Mouse (Mus musculus): ENCODE results near the gene Stk32c.
A peak's percentile ranks its signal among the peaks of the same experiment; 100 is the strongest.

Stk32c gene

GRCm38 (mm10) chr7:139145891-139146290, 67.2 kb downstream of the Stk32c start:
- no peak for DNase-seq (ENCODE audit: low spot score in 2 of 2)

DNA sequence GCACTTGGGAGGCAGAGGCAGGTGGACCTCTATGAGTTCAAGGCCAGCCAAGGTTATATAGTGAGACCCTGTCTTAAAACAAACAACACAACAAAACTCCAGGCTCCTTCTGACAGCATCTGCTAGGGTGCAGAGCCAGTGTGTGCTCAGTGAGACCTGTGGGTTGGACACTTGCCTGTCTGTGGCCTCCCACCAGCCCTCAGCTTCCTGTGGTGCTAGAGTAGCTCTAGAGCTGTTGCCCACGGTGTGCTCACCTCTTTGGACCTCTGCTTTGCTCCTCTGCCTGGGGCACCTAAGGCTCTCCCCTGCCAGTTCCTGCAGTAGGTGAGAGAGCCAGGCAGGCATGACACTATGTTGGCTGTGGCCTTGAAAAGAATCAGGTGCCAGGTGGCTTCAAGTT, 69.3 kb downstream of the Stk32c start:
- no peak for DNase-seq (ENCODE audit: low spot score in 2 of 2)

GRCm38 (mm10) chr7:139139921-139140461, 73.1 kb downstream of the Stk32c start:
- DNase-seq (ENCODE audit: low spot score in 2 of 2), result no peak

GRCm38 (mm10) chr7:139136906-139137491, 76.1 kb downstream of the Stk32c start:
- no peak for DNase-seq (ENCODE audit: low spot score in 2 of 2)

- no peak for DNase-seq (ENCODE audit: low spot score in 2 of 2)
Observed at GRCm38 (mm10) chr7:139135236-139135635, 77.9 kb downstream of the Stk32c start.

DNA sequence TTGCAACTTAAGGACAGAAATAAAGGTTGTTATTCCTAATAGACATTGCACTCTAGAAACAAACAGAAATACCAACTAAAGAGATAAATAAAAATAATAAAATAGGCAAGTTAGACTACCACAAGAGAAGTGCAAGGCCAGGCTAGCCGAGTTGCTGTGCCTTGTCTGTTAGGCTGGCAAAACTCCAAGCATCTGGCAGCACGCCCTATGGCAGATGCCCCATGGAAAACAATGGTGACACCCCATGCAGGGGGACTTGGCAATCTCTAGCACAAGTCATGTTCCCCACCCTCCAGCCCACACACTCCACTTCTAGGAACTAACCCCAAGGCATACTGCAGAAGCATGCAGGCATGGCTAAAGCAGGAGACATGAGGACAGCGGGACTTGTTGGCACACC, 79.7 kb downstream of the Stk32c start:
- no peak for DNase-seq (ENCODE audit: low spot score in 2 of 2)

- DNase-seq (ENCODE audit: low spot score in 2 of 2), result no peak
Observed at GRCm38 (mm10) chr7:139131538-139131937, 81.6 kb downstream of the Stk32c start.

DNA sequence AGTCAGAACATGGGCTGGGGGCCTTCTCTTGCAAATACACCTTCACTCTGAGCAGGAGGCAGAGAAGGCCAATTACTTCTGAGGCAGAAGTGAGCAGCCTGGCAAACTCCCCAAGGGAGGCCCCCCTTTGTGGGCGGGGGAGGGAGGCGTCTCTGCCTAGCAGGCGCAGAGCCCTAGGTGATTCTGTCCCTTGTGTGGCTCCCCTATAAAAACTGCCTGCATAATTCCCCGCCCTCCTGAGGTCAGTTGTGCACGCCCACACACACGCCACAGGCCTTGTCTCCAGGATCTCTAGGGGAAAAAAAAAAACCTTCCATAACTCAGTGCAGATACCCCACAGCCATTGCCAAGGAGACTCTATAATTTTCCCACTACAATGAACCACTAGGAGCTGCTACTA, 82.7 kb downstream of the Stk32c start:
- no peak for DNase-seq (ENCODE audit: low spot score in 2 of 2)

- no peak for DNase-seq (ENCODE audit: low spot score in 2 of 2)
Observed at GRCm38 (mm10) chr7:139128994-139129393, 84.1 kb downstream of the Stk32c start.

DNA sequence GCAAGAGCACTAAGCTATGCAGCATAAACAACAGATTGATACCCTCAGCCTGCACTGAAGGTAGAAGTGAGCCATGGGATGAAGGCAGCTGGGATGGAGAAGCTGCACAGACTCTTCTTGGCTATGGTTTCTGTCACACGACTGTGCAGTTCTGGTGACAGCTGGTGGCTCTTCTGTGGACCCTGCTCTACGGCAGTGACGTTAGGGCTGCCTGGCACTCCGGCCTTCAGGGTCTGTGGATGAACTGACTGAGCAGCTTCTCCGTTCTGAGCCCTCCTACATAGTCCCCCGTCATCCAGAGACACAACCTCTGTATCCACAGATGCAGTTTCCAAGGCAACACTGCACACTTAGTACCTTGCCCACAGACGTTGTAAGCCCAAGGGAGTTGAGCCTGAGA, 86.6 kb downstream of the Stk32c start:
- DNase-seq (ENCODE audit: low spot score in 2 of 2), result no peak

- no peak for DNase-seq (ENCODE audit: low spot score in 2 of 2)
Observed at GRCm38 (mm10) chr7:139125881-139126280, 87.2 kb downstream of the Stk32c start.

GRCm38 (mm10) chr7:139119775-139120153, 93.3 kb downstream of the Stk32c start:
- DNase-seq (ENCODE audit: low spot score in 2 of 2), result no peak

DNA sequence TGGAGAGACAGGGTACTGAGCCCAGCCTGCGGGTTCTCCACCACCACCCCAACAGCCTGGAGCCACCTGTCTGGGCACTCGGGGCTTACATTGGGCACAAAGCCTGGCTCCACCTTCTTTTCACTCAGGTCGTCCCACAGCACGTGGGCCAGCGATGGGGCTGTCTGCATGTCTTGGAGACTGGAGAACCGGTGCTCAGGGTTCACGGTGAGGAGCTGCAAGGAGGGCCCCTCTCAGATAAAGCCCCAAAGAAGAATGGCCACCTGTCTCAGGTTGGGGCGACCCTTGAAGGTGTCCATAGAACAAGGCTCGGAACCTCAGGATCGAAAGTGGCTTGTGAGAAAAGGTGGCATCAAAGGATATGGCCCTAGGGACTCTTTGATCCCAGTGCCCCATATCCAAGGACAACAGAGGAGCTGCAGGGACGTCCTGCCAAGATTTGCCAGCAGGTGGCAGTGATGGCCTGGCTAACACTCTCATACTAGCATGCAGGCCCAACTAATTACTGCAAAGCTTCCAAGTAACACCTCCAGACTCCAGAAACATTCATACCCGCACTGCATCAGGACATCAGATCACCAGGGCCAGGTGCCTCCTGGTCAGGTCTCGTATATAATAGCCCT, 93.8 kb downstream of the Stk32c start:
- DNase-seq (ENCODE audit: low spot score in 2 of 2), result peak; percentile 73 to 74

DNA sequence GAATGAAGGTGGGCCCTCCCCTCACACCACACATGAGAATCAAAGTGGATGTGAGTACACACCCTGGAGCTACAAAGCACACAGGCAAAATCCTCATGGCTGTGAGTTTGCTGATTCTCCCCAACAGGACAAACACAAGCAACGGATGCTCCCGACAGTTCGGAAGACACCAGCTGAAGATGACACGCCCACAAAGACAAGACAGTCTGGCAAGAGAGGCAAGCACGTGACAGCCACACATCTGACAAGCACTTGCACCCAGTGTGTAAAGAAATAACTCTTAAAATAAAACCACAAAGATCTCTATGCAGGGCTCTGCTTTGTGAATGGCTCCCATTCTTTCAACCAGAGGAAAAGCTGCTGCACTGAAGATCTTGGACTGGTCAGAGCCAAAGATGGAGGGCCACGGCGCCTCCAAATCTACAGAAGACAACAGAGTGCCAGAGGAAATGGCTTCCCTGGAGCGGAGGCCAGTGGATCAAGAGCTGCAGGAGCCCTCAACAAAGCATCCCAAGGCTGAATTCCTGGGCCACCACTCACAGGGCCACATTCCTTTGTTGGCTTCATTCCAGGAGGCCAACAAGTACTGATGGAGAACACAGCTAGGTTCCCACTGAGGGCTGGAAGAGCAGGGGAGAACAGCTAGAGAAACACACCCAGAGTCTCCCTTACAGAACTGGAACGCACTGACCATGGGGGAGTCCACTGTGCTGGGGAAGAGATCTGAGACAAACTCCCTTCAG, 105.0 kb downstream of the Stk32c start:
- DNase-seq (ENCODE audit: low spot score in 2 of 2), result no peak

DNA sequence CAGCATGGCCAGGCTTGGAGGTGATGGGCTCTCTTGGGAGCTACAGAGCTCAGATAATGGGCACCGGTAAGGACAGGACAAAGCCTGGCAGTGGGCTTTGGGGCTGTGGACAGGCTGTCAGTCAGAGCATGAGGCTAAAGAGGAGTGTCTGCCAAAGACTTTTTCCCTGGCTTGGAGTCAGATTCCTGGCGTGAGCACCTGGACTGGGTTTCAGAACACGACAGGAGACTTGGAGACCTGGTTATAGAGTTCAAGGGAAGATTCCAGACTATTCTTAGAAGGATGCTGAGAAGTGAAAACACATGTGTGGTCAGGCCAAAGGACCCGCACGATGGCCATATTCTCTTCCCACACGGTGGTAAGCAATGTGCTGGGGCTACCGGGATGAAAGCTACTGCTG, 107.4 kb downstream of the Stk32c start:
- no peak for DNase-seq (ENCODE audit: low spot score in 2 of 2)

DNA sequence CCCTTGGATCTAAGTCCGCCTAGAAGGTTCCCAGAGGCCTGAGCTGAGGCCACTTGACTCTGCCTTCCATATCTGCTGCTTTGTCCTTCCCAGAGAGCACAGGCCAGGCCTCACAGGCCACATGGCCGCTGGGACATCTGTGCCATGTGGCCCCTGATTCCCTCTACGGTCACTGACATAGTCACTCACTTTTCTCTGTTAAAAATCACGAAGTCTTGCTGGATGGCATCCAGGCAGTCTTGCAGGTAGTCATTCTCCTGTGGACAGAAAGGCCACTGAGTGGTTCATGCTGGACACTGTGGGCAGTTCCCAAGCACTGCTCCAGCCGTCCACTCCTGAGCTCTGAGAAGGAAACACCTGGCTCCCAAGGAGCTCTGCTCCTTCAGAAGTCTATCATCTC, 108.0 kb downstream of the Stk32c start:
- DNase-seq (ENCODE audit: low spot score in 2 of 2), result no peak

- DNase-seq (ENCODE audit: low spot score in 2 of 2), result no peak
Observed at GRCm38 (mm10) chr7:139103960-139104381, 109.1 kb downstream of the Stk32c start.

DNA sequence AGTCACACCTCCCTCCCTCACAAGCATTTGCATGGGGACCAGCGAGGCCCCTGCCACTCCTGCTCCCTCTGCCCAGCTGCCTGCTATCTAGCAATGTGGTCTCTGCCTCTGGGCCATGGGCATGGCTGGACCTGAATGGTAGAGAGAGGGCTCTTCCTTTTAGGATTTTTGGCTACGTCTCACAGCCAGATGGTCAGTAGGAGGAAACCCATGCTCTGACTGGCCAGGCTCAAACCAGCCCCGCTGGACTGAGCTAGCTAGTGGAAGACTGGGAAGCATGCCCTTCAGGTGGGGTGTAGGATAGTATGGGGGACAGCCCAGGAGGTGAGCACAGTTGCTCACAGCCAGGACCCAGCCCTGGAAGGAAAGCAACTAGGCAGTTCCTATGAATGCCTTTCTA, 111.3 kb downstream of the Stk32c start:
- DNase-seq (ENCODE audit: low spot score in 2 of 2), result no peak

GRCm38 (mm10) chr7:139101286-139101804, 111.8 kb downstream of the Stk32c start:
- no peak for DNase-seq (ENCODE audit: low spot score in 2 of 2)

GRCm38 (mm10) chr7:139100531-139101095, 112.5 kb downstream of the Stk32c start:
- no peak for DNase-seq (ENCODE audit: low spot score in 2 of 2)

DNA sequence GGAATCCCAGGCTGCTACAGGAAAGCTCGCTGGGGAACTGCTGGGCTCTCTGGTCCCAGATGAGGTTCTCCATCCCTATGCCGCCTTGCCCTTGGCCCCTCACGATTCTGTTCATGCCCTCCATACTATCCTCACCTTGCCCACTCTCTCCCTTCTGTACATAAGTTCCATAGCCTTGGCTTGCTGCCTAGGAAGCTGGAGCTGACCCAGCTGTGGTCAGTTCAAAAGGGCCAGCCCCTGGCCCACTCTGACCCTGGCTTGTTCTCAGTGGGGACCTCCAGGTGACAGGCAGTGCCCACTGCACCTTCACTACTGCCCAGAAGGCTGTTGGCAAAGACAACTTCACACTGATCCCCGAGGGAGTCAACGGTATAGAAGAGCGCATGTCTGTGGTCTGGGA, 116.7 kb downstream of the Stk32c start:
- no peak for DNase-seq (ENCODE audit: low spot score in 2 of 2)

- no peak for DNase-seq (ENCODE audit: low spot score in 2 of 2)
Observed at GRCm38 (mm10) chr7:139095282-139095681, 117.8 kb downstream of the Stk32c start.
